19 mouse cellular contexts compared by ENCODE assay signal in genomic region chr6:41706275-41706674, GRCm38 (mm10). TPM values are rescaled to one million over a fixed set of nuclear protein-coding genes. Genes with fewer than 3 reads are reported as not detected.
DNase-seq lines count a peak whose midpoint lies in the region; ATAC-seq and TF ChIP-seq lines count a peak whose summit lies in the region.
"Had no signal": no experiment of that assay in that cellular context is flagged by ENCODE, and none has a peak within 500 bp of the region (broad histone marks: within the 10 kb centered on the region; RNA-seq: fewer than 3 reads in every experiment).

No protein-coding gene starts in this region.

- H3K36me3 ChIP-seq in G1E (replicated peaks) = no peaks in the 10 kb centered on the region
- no peaks in the 10 kb centered on the region for H3K36me3 ChIP-seq in intestine, embryonic 14.5 days (ENCODE audit: control insufficient read depth, insufficient read depth, low read length)
- H3K36me3 ChIP-seq in liver, postnatal 0 days (replicated peaks; ENCODE audit: insufficient read depth, low read length) = peaks cover 11% of the 10 kb centered on the region
- H3K36me3 ChIP-seq: limb, embryonic 13.5 days; neural tube, embryonic 12.5 days had no signal

- H3K9me3 ChIP-seq in G1E (replicated peaks) = no peaks in the 10 kb centered on the region
- no peaks in the 10 kb centered on the region for H3K9me3 ChIP-seq in intestine, embryonic 14.5 days (ENCODE audit: control insufficient read depth, low read length)
- no peaks in the 10 kb centered on the region for H3K9me3 ChIP-seq in liver, postnatal 0 days (ENCODE audit: low read length)
- H3K9me3 ChIP-seq: limb, embryonic 13.5 days; neural tube, embryonic 12.5 days had no signal

- TF ChIP-seq CTCF in G1E (IDR thresholded peaks at IDR 0.05; ENCODE audit: low read depth, low read length) = no peak
- no peak for TF ChIP-seq CTCF in liver, postnatal 0 days (IDR thresholded peaks at IDR 0.05; ENCODE audit: low read depth)

- DNase-seq in 416B (ENCODE audit: low read depth) (peak; percentile 34), G1E (ENCODE audit: low spot score) (no peak)
- DNase-seq in intestine, embryonic 14.5 days (ENCODE audit: low spot score) = no peak
- DNase-seq in liver, postnatal 0 days = peak; percentile 39
- DNase-seq in thymus, postnatal 0 days (ENCODE audit: low spot score) = no peak
- DNase-seq in thymus, adult 18-20 months = no peak
- no peak for DNase-seq in testis, postnatal 10 days (ENCODE audit: low spot score)
- DNase-seq: adrenal gland, postnatal 10 days; cerebellum, adult 2 months; embryo, embryonic 11 days; kidney, postnatal 14 days; lung, postnatal 36 days; retina, postnatal 1 day had no signal

- H3K27me3 ChIP-seq in G1E (ENCODE audit: insufficient read depth, low read length) = no peaks in the 10 kb centered on the region
- no peaks in the 10 kb centered on the region for H3K27me3 ChIP-seq in intestine, embryonic 14.5 days (replicated peaks; ENCODE audit: control insufficient read depth, insufficient read depth, low read length)
- no peaks in the 10 kb centered on the region for H3K27me3 ChIP-seq in liver, postnatal 0 days (ENCODE audit: insufficient read depth, low read length)
- H3K27me3 ChIP-seq: limb, embryonic 13.5 days; neural tube, embryonic 12.5 days had no signal

- no peak overlapping the region for H3K4me2 ChIP-seq in intestine, embryonic 14.5 days (ENCODE audit: low read length)
- peak overlapping the region; percentile 46 for H3K4me2 ChIP-seq in liver, postnatal 0 days (ENCODE audit: low read depth, low read length)
- H3K4me2 ChIP-seq: limb, embryonic 13.5 days; neural tube, embryonic 12.5 days had no signal

- peak; percentile 77 for ATAC-seq in G1E (ENCODE audit: extremely low read depth, insufficient number of reproducible peaks, low FRiP score, poor library complexity, severe bottlenecking)
- ATAC-seq in intestine, embryonic 14.5 days (replicated peaks; ENCODE audit: low FRiP score, low TSS enrichment, low read depth) = 0 out of 2 replicates have a peak, but pooled peaks have one; percentile 50
- peak; percentile 84 for ATAC-seq in liver, postnatal 0 days
- ATAC-seq: midbrain, embryonic 16.5 days had no signal

- H3K27ac ChIP-seq in intestine, embryonic 14.5 days (ENCODE audit: low read depth) = no peak overlapping the region
- peak overlapping the region; percentile 90 for H3K27ac ChIP-seq in liver, postnatal 0 days (ENCODE audit: low read depth)
- H3K27ac ChIP-seq: limb, embryonic 13.5 days; neural tube, embryonic 12.5 days had no signal

- no peak overlapping the region for H3K9ac ChIP-seq in intestine, embryonic 14.5 days (ENCODE audit: low read length)
- H3K9ac ChIP-seq in liver, postnatal 0 days (replicated peaks) = peak overlapping the region; percentile 26
- H3K9ac ChIP-seq: limb, embryonic 13.5 days; neural tube, embryonic 12.5 days had no signal

- 90% methylated on average over 7 of the region's 7 CpGs for WGBS in intestine, embryonic 14.5 days
- 54% methylated on average over 7 of the region's 7 CpGs for WGBS in liver, postnatal 0 days (ENCODE audit: insufficient replicate concordance)

- H3K4me3 ChIP-seq in G1E (ENCODE audit: low read depth, low read length) = no peak overlapping the region; the same call in 1 of the 2 replicates
- H3K4me3 ChIP-seq in intestine, embryonic 14.5 days (ENCODE audit: low read depth, low read length) = no peak overlapping the region
- H3K4me3 ChIP-seq in liver, postnatal 0 days (ENCODE audit: low read depth, low read length) = no peak overlapping the region
- H3K4me3 ChIP-seq: limb, embryonic 13.5 days; neural tube, embryonic 12.5 days had no signal

- H3K4me1 ChIP-seq in G1E (ENCODE audit: insufficient read depth, low read depth, low read length) = peaks cover 74% of the 10 kb centered on the region
- no peaks in the 10 kb centered on the region for H3K4me1 ChIP-seq in intestine, embryonic 14.5 days (replicated peaks; ENCODE audit: control insufficient read depth, insufficient read depth, low read length)
- peaks cover 19% of the 10 kb centered on the region for H3K4me1 ChIP-seq in liver, postnatal 0 days (ENCODE audit: insufficient read depth)
- H3K4me1 ChIP-seq: limb, embryonic 13.5 days; neural tube, embryonic 12.5 days had no signal

- TF ChIP-seq EP300 in liver, postnatal 0 days (IDR thresholded peaks at IDR 0.05; ENCODE audit: low read depth) = peak; percentile 69; the same call in 1 of the 2 replicates

RNA-seq across cellular contexts. Expression of gene Kel, which starts 2.1 kb away (rescaled TPM):
- 26.4 and 152 TPM in 2 replicates for total RNA-seq in G1E (2014; fragmentation: Nextera tagmentation)
- 14.7 and 16.5 TPM in 2 replicates for total RNA-seq in G1E (2017)
- polyA plus RNA-seq in G1E (2012) = 1.1 and 1.6 TPM in 2 replicates
- polyA plus RNA-seq in intestine, embryonic 14.5 days (2014; fragmentation: Nextera tagmentation; extraction: Ambion mirVana) = 0.64 and 1.7 TPM in 2 replicates
- polyA plus RNA-seq in liver, postnatal 0 days (2015; fragmentation: Nextera tagmentation; extraction: Ambion mirVana) = 58.6 and 66.7 TPM in 2 replicates
- 0.31 and 0.75 TPM in 2 replicates for polyA plus RNA-seq in thymus, postnatal 0 days (2015; fragmentation: Nextera tagmentation; extraction: Ambion mirVana)
- total RNA-seq: gastrocnemius, adult 18-20 months; layer of hippocampus, postnatal 25 days had no signal
- polyA plus RNA-seq: cerebellum, adult 2 months had no signal

RNA-seq across cellular contexts. Expression of gene Llcfc1, which starts 22.0 kb away (rescaled TPM):
- total RNA-seq in G1E (2014; fragmentation: Nextera tagmentation) = not detected in 2 replicates
- total RNA-seq in G1E (2017) = not detected in 2 replicates
- not detected in 2 replicates for polyA plus RNA-seq in G1E (2012)
- polyA plus RNA-seq in intestine, embryonic 14.5 days (2014; fragmentation: Nextera tagmentation; extraction: Ambion mirVana) = not detected in 2 replicates
- polyA plus RNA-seq in liver, postnatal 0 days (2015; fragmentation: Nextera tagmentation; extraction: Ambion mirVana) = not detected in 2 replicates
- polyA plus RNA-seq in thymus, postnatal 0 days (2015; fragmentation: Nextera tagmentation; extraction: Ambion mirVana) = 0.18 TPM in 1 of 2 replicates, not detected in the other
- total RNA-seq: adrenal gland, postnatal 10 days; gastrocnemius, adult 18-20 months; layer of hippocampus, postnatal 25 days had no signal
- polyA plus RNA-seq: cerebellum, adult 2 months; heart, embryonic 16.5 days; limb, embryonic 13.5 days; midbrain, embryonic 16.5 days; neural tube, embryonic 12.5 days had no signal

RNA-seq across cellular contexts. Expression of gene Trpv5, which starts 25.7 kb away (rescaled TPM):
- not detected in 2 replicates for total RNA-seq in G1E (2014; fragmentation: Nextera tagmentation)
- total RNA-seq in G1E (2017) = 0.16 TPM in 1 of 2 replicates, not detected in the other
- polyA plus RNA-seq in G1E (2012) = not detected in 2 replicates
- 0.08 TPM in 1 of 2 replicates, not detected in the other for polyA plus RNA-seq in intestine, embryonic 14.5 days (2014; fragmentation: Nextera tagmentation; extraction: Ambion mirVana)
- polyA plus RNA-seq in liver, postnatal 0 days (2015; fragmentation: Nextera tagmentation; extraction: Ambion mirVana) = 0.11 TPM in 1 of 2 replicates, not detected in the other
- 0.04 TPM in 1 of 2 replicates, not detected in the other for polyA plus RNA-seq in thymus, postnatal 0 days (2015; fragmentation: Nextera tagmentation; extraction: Ambion mirVana)
- total RNA-seq: adrenal gland, postnatal 10 days; gastrocnemius, adult 18-20 months; layer of hippocampus, postnatal 25 days had no signal
- polyA plus RNA-seq: cerebellum, adult 2 months; heart, embryonic 16.5 days; limb, embryonic 13.5 days; midbrain, embryonic 16.5 days; neural tube, embryonic 12.5 days had no signal

Comparison
In these comparisons a context has a peak if more than half of its experiments do, and no peak if none do; other contexts are left out.
1. DNase-seq: peak in 416B (single experiment) and liver, postnatal 0 days (single experiment); none in G1E (single experiment), intestine, embryonic 14.5 days (single experiment), thymus, postnatal 0 days (single experiment), thymus, adult 18-20 months (0 of 2) and testis, postnatal 10 days (single experiment).
2. RNA of gene Kel, which starts 2.1 kb away (polyA plus RNA-seq): 58.6 to 66.7 TPM in liver, postnatal 0 days; 1.1 to 1.6 TPM in G1E, 0.31 to 0.75 TPM in thymus, postnatal 0 days and 0.64 to 1.7 TPM in intestine, embryonic 14.5 days; every median in the first group is over 10 times any median in the second.
3. Peak in every context shown above with its lines, with median percentiles within 50 percentile points of each other: ATAC-seq.